Mouse (Mus musculus): ENCODE results near the gene Suv39h1.
A peak's percentile ranks its signal among the peaks of the same experiment; 100 is the strongest.

Suv39h1 gene

DNA sequence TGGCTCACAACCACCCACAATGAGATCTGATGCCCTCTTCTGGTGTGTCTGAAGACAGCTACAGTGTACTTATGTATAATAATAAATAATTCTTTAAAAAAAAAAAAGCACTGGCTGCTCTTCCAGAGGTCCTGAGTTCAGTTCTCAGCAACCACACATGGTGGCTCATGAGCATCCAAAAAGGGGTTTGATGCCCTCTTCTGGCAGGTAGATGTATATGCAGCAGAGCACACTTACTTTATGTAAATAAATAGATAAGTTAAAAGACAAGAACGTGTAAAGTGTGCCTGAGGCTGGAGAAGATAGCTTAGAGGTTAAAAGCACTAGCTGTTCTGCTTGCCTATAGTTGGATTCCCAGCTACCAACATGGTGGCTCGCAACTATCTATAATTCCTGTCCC lies 49.8 kb downstream of the Suv39h1 start:
- no peak for DNase-seq

DNA sequence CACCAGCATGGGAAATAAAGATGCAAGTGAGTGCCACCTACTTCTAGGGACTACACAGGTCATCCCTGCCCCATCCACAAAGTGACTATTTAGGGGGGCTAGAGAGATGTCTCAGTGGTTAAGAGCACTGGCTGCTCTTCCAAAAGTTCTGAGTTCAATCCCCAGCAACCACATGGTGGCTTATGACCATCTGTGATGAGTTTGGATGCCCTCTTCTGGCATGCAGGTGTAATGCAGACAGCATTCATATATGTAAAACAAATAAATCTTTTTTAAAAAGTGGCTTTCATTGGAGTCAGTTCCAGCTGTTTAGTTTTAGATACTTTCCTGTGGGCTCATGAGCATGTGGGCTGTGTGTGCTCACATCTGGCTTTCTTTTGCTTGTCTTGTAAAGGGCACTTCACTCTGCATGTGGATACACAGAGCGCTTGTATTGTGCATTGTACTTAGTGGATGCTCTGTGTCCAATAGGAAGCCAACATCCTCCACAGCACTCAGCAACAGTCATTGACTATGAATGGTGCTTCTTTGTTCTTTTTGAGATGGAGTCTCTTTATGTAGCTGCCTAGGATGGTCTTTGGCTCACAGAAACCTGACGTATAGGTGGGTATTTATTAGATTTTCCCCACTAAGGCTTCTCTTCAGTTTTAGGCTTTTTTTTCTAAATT lies 54.3 kb downstream of the Suv39h1 start:
- DNase-seq: peak; percentile 3 to 7

DNA sequence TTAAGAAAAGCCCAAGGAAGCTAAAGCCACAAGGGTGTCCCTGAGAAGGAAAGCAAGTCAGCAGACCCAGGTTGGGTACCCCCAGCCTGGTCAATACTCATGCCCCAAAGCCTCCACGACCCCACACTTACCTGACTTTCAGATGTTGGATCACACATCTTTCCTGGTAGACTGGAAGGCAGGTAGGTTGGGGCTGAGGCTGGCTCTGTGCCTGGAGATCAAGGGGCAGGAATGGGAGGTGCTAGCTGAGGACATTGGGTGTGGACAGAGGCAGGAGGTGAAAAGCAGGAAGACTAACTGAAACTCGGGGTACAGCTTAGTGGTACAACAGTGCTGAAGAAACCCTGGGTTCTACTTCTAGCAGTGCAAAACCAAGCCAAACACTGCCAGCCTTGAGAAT lies 56.3 kb downstream of the Suv39h1 start, which contains the start of gene Glod5:
Gene Glod5, minus strand, starts transcription at position 207 of the 400 bp plus-strand sequence.
- no peak for DNase-seq

DNA sequence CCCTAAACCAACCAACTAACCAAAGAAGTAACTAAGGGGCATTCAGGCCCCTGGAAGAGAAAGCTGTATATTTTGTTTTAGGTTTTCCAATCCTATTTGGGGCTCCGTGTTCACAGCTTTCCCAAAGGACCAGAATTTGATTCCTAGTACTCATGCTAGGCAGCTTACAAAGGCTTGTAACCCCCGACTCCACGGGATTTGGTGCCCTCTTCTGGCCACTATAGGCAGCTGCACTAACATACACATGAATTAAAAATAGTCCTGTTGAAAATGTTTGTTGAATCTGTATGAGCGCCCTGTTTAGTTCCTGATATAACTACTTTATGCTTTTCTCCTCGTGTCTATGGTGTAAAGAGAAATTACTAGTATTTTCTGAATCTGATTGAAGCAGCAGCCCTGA lies 57.4 kb downstream of the Suv39h1 start:
- DNase-seq: peak; percentile 56 to 66

DNA sequence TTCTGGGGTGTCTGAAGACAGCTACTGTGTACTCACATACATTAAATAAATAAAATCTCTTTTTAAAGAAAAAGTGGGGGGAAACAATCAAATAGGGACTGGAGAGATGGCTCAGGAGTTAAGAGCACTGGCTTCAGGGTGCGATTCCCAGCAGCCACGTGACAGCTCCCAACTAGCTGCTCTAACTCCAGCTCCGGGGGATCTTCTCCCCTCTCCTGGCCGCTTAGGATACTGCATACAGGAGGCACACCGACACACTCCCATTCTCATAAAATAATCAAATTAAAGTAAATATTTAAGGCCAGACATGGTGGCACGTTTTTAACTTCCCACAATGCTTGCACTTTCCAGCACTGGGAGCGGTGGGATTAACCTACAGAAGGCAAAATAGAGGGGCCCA lies 58.9 kb downstream of the Suv39h1 start:
- DNase-seq: peak; percentile 14 to 15

DNA sequence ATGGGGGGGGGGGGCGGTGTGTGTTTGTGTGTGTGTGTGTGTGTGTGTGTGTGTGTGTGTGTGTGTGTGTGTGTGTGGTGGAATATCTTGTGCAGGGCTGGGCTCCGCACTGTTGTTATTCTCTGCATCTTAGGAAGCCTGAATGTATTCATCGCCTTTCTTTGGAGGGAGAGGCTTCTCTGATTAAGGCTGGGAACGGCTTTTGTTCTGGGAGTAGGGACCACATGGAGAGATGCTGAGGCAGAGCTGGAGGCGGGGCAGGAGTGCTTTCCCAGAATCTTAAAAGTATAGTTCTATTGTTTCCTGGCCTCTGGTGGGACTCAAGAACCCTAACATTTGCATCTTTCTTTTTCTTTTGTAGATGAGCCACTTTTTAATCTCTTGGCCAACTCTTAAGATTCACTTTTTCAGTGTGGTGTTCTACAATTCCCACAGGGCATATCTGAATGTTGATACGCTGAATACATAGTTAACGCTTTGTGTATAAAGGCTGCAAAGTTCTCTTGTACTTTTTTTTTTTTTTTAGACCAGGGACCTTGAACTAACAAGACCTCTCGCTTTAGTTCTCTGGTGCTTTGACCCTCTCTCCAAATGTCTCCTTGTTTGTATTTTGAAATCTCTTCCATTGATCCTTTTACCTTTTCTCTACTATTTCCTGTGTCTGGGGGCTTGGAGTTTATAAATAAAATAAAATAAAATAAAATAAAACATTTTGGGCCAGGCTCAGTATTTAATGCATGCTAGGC lies 60.8 kb downstream of the Suv39h1 start:
- DNase-seq: no peak

DNA sequence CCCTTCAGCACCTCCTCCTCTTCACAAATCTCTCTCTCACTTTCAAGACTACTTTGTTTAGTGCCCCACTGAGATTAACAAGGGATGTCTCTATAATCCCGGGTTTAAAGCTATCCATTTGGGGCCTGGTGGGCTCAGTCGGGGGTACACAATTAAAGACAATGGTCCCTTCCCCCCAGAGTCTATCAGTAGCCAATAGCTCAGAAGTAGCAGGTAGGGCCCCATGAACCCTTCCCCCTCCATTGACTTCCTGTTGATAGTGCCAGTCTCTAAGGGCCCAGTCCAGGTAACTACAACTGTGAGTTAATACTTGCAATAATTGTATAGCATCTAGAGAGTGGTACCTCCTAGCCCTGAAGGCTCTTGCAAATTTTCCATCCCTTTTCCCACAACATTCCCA lies 61.4 kb downstream of the Suv39h1 start:
- DNase-seq: no peak

All from cerebellum, postnatal 10 days (tissue).